Mouse (Mus musculus) ovary, postnatal 36 days (tissue): ENCODE data around the gene Gabrr3.
A peak's percentile ranks its signal among the peaks of the same experiment; 100 is the strongest.

Experiments
- DNase-seq: peaks from one replicate; pipeline ENCODE4 v3.0.0; 2022; ENCODE audit warnings: low spot score, mixed read lengths

Gabrr3 gene

DNA sequence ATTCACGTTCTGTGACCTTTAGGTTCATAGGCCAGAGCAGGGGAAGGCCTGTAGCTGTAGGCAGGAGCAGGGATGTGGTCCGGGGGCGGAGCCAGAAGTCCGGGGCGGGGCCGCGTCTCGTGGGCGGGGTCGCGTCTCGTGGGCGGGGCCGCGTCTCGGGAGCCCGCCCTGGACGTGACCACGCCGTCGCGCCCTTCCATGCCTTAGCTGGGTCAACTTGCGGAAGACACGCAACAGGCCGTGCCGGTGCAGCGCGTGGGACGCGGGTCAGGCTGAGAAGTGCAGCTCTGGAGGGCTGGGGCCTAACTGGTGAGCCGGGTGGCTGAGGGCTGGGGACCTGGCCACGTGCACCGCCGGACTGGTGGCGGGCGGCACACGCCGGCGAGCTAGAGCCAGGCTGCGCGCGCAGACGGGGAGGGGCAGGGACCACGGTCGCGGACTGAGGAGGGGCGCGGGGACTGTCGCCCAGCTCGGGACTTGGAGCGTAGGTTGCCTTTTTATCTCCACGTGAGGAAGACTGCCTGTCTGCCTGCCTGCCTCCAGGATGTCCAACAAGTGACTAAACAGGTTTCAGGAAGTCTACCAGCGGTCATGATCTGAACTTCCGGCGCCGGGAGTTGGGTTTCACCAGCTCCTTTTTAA, 64.6 kb downstream of the Gabrr3 start, which contains the start of gene Riox2:
TSS of gene Riox2 (plus strand) at position 139 of the 642 bp plus-strand sequence.
- DNase-seq: peak; percentile 78

DNA sequence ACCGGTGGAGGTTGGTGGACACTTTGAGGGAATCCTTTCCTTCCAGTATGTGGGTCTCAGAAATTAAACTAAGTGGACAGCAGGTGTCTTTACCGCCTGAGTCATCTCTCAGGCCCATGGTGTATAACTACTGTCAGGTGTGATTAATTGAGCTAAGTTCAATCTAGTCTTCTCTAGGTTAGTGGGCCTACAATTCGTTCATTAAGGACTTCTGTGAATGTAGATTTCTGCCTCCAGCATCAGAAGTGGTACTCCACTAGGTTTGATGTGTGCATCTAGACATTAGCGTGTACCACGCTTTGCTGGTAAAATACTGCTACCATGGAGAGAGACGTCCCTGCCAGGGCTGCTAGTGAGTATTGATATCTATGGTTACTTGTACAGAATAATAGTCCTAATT, 65.4 kb downstream of the Gabrr3 start:
- no peak for DNase-seq

DNA sequence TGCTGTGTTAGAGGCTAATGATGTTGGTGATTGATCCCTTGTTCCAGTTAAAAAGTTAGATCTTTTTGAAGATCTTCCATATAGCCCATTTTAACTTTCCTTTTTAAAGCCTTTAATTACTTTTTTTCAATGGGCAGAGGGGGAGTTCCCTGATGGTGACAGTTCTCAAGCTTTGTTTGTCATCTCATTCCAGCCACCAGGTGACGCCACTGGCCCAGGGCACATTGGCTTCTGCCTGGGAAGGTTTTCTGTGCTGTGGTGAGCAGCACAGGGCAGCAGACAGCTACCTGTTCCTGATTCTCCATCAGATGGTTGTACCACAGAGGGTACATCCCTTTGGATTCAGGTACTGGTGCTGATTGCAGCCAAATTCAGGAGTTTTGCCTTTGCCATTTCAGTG, 67.7 kb downstream of the Gabrr3 start:
- peak; percentile 53 for DNase-seq

DNA sequence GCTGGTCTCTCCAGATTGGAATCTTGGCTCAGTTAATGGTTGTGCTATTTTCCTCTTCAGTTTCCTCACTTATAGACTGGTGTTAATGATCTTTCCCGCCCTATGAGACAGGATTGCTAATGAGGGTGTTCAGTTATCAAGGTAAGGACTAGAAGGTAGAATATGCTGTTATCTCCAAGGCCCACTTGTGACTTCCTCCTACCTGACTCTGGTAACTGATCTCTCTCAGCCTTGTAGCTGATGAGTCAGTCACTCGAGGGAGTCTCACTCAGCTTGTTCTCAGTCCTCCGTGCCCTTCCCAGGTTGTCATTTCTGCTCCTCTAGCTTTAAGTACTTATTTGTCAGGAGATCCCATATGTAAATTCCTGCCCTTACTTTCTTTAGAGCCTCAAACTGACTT, 70.8 kb downstream of the Gabrr3 start:
- DNase-seq: no peak

DNA sequence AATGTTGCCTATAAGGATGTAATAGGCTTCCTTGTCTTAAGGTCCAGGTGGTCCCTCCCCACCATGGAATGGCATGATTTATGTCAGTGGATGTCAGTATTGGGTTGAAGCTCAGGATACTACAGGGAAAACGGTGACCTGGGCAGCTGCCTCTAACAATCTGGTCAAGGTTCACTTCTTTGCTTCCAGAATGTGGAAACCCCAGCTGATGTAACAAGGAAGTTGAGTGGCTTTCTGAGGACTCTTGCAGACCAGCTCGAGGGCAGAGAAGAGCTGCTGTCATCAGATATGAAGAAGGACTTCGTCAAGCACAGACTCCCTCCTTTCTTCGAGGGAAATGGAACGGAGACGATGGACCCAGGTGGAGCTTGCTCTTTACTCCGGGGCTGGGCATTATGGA, 80.1 kb downstream of the Gabrr3 start:
- no peak for DNase-seq

DNA sequence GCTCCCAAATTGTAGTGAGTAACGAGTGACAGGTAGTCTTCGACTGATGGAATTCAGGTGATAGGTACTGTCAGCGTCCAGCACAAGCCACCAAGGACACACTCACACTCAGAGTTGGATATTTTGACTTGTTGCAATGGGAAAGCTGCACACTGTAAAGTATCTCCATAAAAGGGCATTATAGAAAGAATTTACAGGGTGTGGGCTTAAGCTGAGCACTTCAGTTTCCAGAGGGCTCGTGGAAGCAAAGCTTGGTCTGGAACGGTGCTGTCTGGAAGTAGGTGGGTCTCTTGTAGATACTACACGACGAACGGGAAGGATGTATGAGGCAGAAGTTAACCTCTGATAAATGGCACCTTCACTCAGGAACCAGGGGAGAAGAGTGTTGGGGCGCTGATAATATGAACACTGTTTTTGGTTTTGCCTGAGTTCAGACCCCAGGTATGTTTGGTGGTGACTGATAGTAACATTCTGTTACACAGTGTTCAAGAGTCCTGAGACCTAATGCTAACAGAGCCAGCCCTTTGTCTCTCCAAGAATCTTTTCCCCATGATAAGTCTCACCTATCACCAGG, 80.9 kb downstream of the Gabrr3 start:
- DNase-seq: no peak

DNA sequence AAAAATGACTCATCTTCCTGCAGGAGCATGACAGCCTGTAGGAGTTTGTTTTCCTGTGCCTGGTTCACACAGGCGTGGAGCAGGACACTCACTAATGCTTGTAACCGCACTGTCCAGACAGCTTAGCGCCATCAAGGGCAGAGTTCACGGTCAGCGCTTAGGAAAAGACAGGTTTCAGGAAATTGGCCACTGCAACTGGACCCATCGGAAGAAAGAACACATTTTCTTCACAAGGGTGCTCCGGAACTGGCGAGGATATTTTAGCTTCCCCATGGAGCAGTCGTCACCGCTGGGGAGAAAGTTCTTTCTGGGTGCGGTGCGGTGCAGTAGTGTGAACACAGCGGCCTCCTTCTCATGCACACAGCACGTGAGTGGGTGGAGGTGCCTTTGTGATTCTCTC, 86.1 kb downstream of the Gabrr3 start:
- DNase-seq: no peak

DNA sequence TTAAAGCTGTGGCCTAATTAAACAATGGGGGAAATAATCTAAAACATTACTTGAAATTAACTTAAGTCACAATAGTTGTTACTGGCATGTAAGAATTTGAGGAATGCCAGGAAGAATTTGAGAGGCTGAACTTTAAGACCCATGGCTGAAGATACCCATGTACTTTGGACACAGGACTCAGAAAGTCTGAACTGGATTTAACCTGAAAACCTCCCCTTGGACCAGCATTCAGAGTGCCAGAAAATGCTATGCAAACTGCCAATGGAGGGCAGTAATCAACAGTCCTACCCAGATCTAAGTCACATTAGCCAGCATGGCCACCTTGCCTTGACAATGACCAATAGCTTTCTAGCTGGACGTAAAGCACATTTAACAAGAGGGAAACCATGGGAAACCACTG, 90.8 kb downstream of the Gabrr3 start:
- DNase-seq: no peak

DNA sequence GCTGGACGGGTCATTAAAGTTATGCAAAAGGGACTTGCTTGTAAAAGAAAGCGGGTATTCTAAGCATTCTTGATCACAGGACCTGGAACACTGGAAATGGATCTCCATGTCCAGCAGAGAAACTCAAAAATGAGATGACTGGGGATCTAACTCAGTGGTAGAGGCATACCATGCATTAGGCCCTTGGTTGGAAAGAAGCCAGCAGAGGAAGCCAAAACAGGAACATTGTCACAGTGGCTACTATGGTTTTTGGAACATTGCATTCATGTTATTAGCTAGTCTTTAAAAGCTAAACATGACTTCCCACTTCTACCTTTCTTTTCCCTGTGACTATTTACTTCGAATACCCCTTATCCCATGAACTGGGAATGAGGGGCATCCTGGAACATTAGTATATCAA, 92.0 kb downstream of the Gabrr3 start:
- no peak for DNase-seq

DNA sequence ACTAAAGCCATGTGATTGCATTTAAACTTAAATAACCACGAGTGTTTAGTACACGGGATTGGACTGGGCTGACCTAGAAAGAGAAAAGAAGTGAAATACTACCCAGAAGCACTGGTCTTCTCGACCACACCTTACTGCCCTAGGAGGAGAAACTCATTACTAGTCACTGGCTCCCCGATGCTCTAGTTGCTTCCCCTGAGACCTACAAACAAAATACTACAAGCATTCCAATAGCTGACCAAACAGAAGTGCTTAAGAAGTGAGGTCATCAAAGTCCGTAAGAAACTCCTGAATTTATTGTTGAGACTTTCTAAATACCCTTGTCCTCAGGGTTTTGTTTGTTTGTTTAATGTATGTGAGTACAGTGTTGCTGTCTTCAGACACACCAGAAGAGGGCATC, 102.7 kb downstream of the Gabrr3 start:
- DNase-seq: no peak
